Mouse (Mus musculus) hindbrain, embryonic 16.5 days (tissue): Measurements from ENCODE around the gene Olfr747. TPM values are rescaled to one million over a fixed set of nuclear protein-coding genes. Genes with fewer than 3 reads are reported as not detected.
"Not testable (repeated sequence)": the region's sequence is repeated elsewhere in the genome, so short reads cannot be mapped to it uniquely, and the experiment has no call there.

Source experiments
- ATAC-seq: fragments of 200-750 bp; cut with Nextera tagmentation; 2 replicates; pipeline ENCODE4 v1.8.0; 2017; ENCODE audit warnings: moderate TSS enrichment, moderate library complexity
- H3K27ac ChIP-seq: fragments of 300-500 bp; sonication (generic); 2 replicates; pipeline ENCODE4 v1.5.1; 2014; ENCODE audit warnings: low read depth, mild to moderate bottlenecking, control low read depth, low read length, moderate library complexity
- H3K27me3 ChIP-seq: fragments of 300-500 bp; sonication (generic); replicated peaks from 2 replicates; pipeline ENCODE4 v1.6.1; 2014; ENCODE audit warnings: low read length; ENCODE audit not compliant: control insufficient read depth, insufficient read depth
- H3K36me3 ChIP-seq: fragments of 300-500 bp; sonication (generic); 2 replicates; pipeline ENCODE4 v1.6.1; 2014; ENCODE audit warnings: mild to moderate bottlenecking, low read length, moderate library complexity, mixed read lengths; ENCODE audit not compliant: control insufficient read depth, insufficient read depth
- H3K4me1 ChIP-seq: fragments of 300-500 bp; sonication (generic); 2 replicates; pipeline ENCODE4 v1.6.1; 2014; ENCODE audit warnings: low read depth, low read length; ENCODE audit not compliant: control insufficient read depth, insufficient read depth
- H3K4me2 ChIP-seq: fragments of 300-500 bp; sonication (generic); 2 replicates; pipeline ENCODE4 v1.6.1; 2014; ENCODE audit warnings: mild to moderate bottlenecking, low read length, control low read depth, moderate library complexity
- H3K4me3 ChIP-seq: fragments of 300-500 bp; sonication (generic); 2 replicates; pipeline ENCODE4 v1.5.1; 2014; ENCODE audit warnings: mild to moderate bottlenecking, low read length, control low read depth, moderate library complexity
- H3K9ac ChIP-seq: fragments of 300-500 bp; sonication (generic); 2 replicates; pipeline ENCODE4 v1.6.1; 2014; ENCODE audit warnings: low read depth, mild to moderate bottlenecking, control low read depth, low read length, moderate library complexity
- H3K9me3 ChIP-seq: fragments of 300-500 bp; sonication (generic); 2 replicates; pipeline ENCODE4 v1.6.1; 2014; ENCODE audit warnings: mild to moderate bottlenecking, low read length, moderate library complexity; ENCODE audit not compliant: control insufficient read depth
- WGBS: fragments of 180-500 bp; shearing (Covaris S2); extraction: QIAGEN DNeasy Blood & Tissue Kit; methylation state at CpG from one replicate; pipeline ENCODE4 v1.1.7; 2014; 5-methylcytosine and 5-hydroxymethylcytosine counted together
- polyA plus RNA-seq: library from polyadenylated mRNA; unstranded; fragments of >200 nt; fragmentation: Nextera tagmentation; extraction: Ambion mirVana; gene quantifications from 2 replicates; pipeline ENCODE4 v1.2.1, GENCODE M21; 2015

Olfr747 gene
- polyA plus RNA-seq, result not detected in 2 replicates

- Histone ChIP-seq H3K4me2 (no peak within 1 kb of the TSS), H3K9ac (no peak within 1 kb of the TSS), H3K9me3 (no peaks in the 10 kb centered on the region), H3K36me3 (no peaks in the 10 kb centered on the region), H3K27me3 (no peaks in the 10 kb centered on the region), H3K27ac (no peak within 1 kb of the TSS), H3K4me1 (no peaks in the 10 kb centered on the region), H3K4me3 (no peak within 1 kb of the TSS)
- no peak for ATAC-seq
- WGBS, result 91% methylated on average over 3 of the region's 3 CpGs
Observed at GRCm38 (mm10) chr14:50693106-50693505, at the start of gene Olfr747. Gene Olfr747 (minus strand): TSS chr14:50693206.

DNA sequence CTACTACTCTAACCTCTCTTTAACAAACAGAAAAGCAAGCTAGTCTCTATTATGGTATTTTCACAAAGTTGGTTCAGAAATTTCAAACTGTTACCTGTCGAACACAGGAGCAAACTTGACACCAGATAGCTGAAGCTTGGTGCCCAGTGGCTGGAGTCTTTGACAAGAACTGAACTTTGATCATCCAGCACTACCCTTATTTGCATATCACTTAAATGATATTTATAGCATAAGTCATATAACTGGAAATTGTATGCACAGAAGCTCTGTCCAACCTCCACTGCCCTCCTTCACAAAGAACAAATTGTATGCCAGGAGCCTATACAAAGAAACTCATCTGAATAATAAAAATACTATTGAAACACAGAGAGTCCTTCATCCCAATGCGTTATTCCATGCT lies 48.6 kb upstream of the Olfr747 start:
- 61% methylated on average over 2 of the region's 2 CpGs for WGBS
- Histone ChIP-seq H3K9me3 (no peaks in the 10 kb centered on the region), H3K9ac (no peak overlapping the region), H3K27ac (no peak overlapping the region), H3K4me1 (no peaks in the 10 kb centered on the region), H3K27me3 (no peaks in the 10 kb centered on the region), H3K4me3 (no peak overlapping the region), H3K4me2 (no peak overlapping the region), H3K36me3 (no peaks in the 10 kb centered on the region)
- ATAC-seq, result no peak

- H3K4me3 ChIP-seq, result no peak overlapping the region
- no peak overlapping the region for H3K27ac ChIP-seq
- H3K4me1 ChIP-seq, result no peaks in the 10 kb centered on the region
- ATAC-seq, result no peak
- H3K4me2 ChIP-seq, result no peak overlapping the region
- WGBS, result 82% methylated on average over 2 of the region's 2 CpGs
- H3K36me3 ChIP-seq, result no peaks in the 10 kb centered on the region
- no peaks in the 10 kb centered on the region for H3K9me3 ChIP-seq
- no peaks in the 10 kb centered on the region for H3K27me3 ChIP-seq
- no peak overlapping the region for H3K9ac ChIP-seq
Observed at GRCm38 (mm10) chr14:50740334-50740733, 47.3 kb upstream of the Olfr747 start.

DNA sequence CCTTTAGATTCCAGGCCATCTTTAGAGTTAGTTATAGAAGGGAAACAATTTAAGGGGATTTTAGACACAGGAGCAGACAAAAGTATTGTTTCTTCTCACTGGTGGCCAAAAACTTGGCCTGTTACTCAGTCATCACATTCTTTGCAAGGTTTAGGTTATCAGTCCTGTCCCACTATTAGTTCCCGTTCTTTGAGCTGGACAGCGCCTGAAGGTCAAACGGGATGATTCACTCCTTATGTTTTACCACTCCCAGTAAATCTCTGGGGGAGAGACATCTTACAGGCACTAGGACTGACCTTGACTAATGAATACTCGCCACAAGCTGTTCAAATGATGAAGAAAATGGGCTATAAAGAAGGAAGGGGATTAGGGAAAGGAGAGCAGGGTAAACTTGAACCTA lies 29.4 kb upstream of the Olfr747 start:
- H3K4me2 ChIP-seq, ATAC-seq, H3K36me3 ChIP-seq, H3K4me1 ChIP-seq, H3K9me3 ChIP-seq, H3K27ac ChIP-seq, H3K27me3 ChIP-seq, H3K4me3 ChIP-seq, H3K9ac ChIP-seq: not testable (repeated sequence)
- WGBS, result 93% methylated on average over 3 of the region's 4 CpGs

- H3K36me3 ChIP-seq, ATAC-seq, H3K27ac ChIP-seq, H3K9me3 ChIP-seq, H3K27me3 ChIP-seq, H3K4me3 ChIP-seq, H3K4me1 ChIP-seq, H3K4me2 ChIP-seq, H3K9ac ChIP-seq: not testable (repeated sequence)
- WGBS, result 92% methylated on average over 15 of the region's 15 CpGs
Observed at GRCm38 (mm10) chr14:50719875-50720274, 26.9 kb upstream of the Olfr747 start.

DNA sequence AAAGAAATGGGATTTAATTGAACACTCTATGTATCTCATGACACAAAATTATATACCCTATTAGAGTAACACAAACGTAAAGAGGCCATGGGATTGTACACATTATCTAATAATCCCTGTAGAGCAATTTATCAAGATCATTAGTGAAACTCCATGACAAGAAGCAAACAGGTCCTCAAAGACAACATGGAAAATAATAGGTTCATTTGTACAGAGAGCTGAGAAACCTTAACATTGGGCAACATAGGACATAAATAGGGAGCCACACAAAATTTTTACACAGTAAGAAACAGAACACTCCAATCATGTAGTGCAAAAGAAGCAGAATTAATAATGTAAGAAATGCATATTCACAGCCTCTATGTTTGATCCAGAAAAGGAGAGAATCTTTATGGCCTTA lies 14.1 kb upstream of the Olfr747 start, which contains the start of gene Olfr748:
Olfr748 (plus strand) TSS at position 301 of the 400 bp plus-strand sequence.
- WGBS, result 58% methylated on average over 1 of the region's 1 CpGs
- H3K27me3 ChIP-seq, result no peaks in the 10 kb centered on the region
- H3K4me1 ChIP-seq, result no peaks in the 10 kb centered on the region
- H3K36me3 ChIP-seq, result no peaks in the 10 kb centered on the region
- no peak within 1 kb of the TSS for H3K4me2 ChIP-seq
- no peak for ATAC-seq
- H3K27ac ChIP-seq, result no peak within 1 kb of the TSS
- H3K9ac ChIP-seq, result no peak within 1 kb of the TSS
- no peak within 1 kb of the TSS for H3K4me3 ChIP-seq
- H3K9me3 ChIP-seq, result no peaks in the 10 kb centered on the region; the same call in 1 of the 2 replicates

DNA sequence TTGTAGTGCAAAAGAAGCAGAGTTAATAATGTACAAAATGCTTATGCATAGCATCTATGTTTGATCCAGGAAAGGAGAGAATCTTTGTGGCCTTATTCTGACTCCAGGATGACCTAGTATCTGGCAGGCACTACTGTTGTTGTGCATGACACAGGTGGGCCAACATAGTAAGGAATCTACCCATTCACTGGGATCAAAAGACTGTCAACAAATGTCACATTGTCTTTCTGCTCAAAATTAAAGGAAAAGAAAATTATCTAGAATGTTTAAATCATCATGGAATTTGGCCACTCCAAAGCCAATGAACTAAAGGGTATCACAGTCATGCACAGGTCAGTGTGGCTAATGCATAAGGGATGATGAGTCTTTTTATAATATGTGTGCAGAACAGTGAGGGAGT lies 46.2 kb downstream of the Olfr747 start, which contains the start of gene Olfr746:
Olfr746 (plus strand) TSS at position 301 of the 400 bp plus-strand sequence.
- Histone ChIP-seq H3K9ac (no peak within 1 kb of the TSS), H3K4me2 (no peak within 1 kb of the TSS), H3K27me3 (no peaks in the 10 kb centered on the region), H3K4me1 (no peaks in the 10 kb centered on the region), H3K9me3 (no peaks in the 10 kb centered on the region), H3K36me3 (no peaks in the 10 kb centered on the region), H3K27ac (no peak within 1 kb of the TSS), H3K4me3 (no peak within 1 kb of the TSS)
- ATAC-seq, result no peak

GRCm38 (mm10) chr14:50639088-50639487 lies 53.9 kb downstream of the Olfr747 start, which contains the start of gene Olfr745:
Gene Olfr745 (plus strand): TSS chr14:50639388.
- no peak within 1 kb of the TSS for H3K4me2 ChIP-seq
- H3K4me1 ChIP-seq, result no peaks in the 10 kb centered on the region
- ATAC-seq, result no peak
- no peaks in the 10 kb centered on the region for H3K36me3 ChIP-seq
- H3K4me3 ChIP-seq, result no peak within 1 kb of the TSS
- 94% methylated on average over 2 of the region's 2 CpGs for WGBS
- no peaks in the 10 kb centered on the region for H3K9me3 ChIP-seq
- H3K27ac ChIP-seq, result no peak within 1 kb of the TSS
- H3K27me3 ChIP-seq, result no peaks in the 10 kb centered on the region
- no peak within 1 kb of the TSS for H3K9ac ChIP-seq
